Mouse (Mus musculus) forebrain, embryonic 14.5 days (tissue): ENCODE measurements around the gene Map4k5. TPM values are rescaled to one million over a fixed set of nuclear protein-coding genes. Genes with fewer than 3 reads are reported as not detected.

Experiments used
- ATAC-seq: fragments of 200-750 bp; cut with Nextera tagmentation; 2 replicates; pipeline ENCODE4 v1.8.0; 2017; ENCODE audit warnings: mild to moderate bottlenecking, moderate library complexity
- DNase-seq: peaks from one replicate; pipeline ENCODE4 v3.0.0-alpha.2; 2015; ENCODE audit warnings: low spot score
- H3K27ac ChIP-seq: fragments of 300-500 bp; sonication (generic); 2 replicates; pipeline ENCODE4 v1.5.1; 2014; ENCODE audit warnings: low read depth, mild to moderate bottlenecking, control low read depth, low read length, moderate library complexity
- H3K27me3 ChIP-seq: fragments of 300-500 bp; sonication (generic); replicated peaks from 2 replicates; pipeline ENCODE4 v1.6.1; 2014; ENCODE audit warnings: low read length, control low read depth, mixed read lengths; ENCODE audit not compliant: control insufficient read depth, insufficient read depth
- H3K36me3 ChIP-seq: fragments of 300-500 bp; sonication (generic); 2 replicates; pipeline ENCODE4 v1.6.1; 2014; ENCODE audit warnings: low read length, control low read depth; ENCODE audit not compliant: control insufficient read depth, insufficient read depth
- H3K4me1 ChIP-seq: fragments of 300-500 bp; sonication (generic); 2 replicates; pipeline ENCODE4 v1.6.1; 2014; ENCODE audit warnings: antibody characterized with exemption, low read length, control low read depth; ENCODE audit not compliant: control insufficient read depth, insufficient read depth
- H3K4me2 ChIP-seq: fragments of 300-500 bp; sonication (generic); 2 replicates; pipeline ENCODE4 v1.6.1; 2014; ENCODE audit warnings: mild to moderate bottlenecking, control low read depth, low read length
- H3K4me3 ChIP-seq: fragments of 300-500 bp; sonication (generic); 2 replicates; pipeline ENCODE4 v1.5.1; 2014; ENCODE audit warnings: low read depth, low read length, control low read depth
- H3K9ac ChIP-seq: fragments of 300-500 bp; sonication (generic); 2 replicates; pipeline ENCODE4 v1.6.1; 2014; ENCODE audit warnings: mild to moderate bottlenecking, low read length, control low read depth, moderate library complexity
- H3K9me3 ChIP-seq: fragments of 300-500 bp; sonication (generic); replicated peaks from 2 replicates; pipeline ENCODE4 v1.6.1; 2016; ENCODE audit warnings: low read length, control low read depth, mixed read lengths; ENCODE audit not compliant: control insufficient read depth
- WGBS: fragments of 180-500 bp; shearing (Covaris S2); extraction: QIAGEN DNeasy Blood & Tissue Kit; methylation state at CpG from one replicate; pipeline ENCODE4 v1.1.7; 2014; 5-methylcytosine and 5-hydroxymethylcytosine counted together
- polyA plus RNA-seq: library from polyadenylated mRNA; unstranded; fragments of >200 nt; fragmentation: Nextera tagmentation; extraction: Ambion mirVana; gene quantifications from 2 replicates; pipeline ENCODE4 v1.2.1, GENCODE M21; 2014

Gene Map4k5
- polyA plus RNA-seq, 1 experiment from 2014 or later, result 30.5 TPM

GRCm38 (mm10) chr12:69843531-69844445, 49.2 kb downstream of the Map4k5 start:
- Histone ChIP-seq H3K4me2 (no peak overlapping the region), H3K9ac (no peak overlapping the region)

DNA sequence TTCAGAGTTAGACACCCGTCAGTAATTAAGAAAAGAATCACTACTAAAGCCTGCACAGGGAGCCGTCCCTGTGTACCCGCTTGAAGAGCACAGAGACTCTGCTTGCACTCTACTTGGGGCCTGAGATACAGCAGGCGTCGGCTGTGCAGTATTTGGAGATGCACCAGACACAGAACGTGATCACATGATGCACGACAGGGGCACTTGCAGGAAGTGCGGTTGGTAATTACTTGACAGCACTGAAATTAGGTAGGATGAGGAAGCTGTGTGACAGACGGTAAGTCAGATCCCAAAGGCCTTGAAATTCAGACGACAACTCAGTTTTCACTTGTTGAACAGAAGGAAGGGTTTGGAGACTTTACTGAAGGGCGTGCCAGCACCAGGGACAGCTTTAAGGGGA, 54.6 kb downstream of the Map4k5 start:
- 83% methylated on average over 11 of the region's 11 CpGs for WGBS
- no peak overlapping the region for H3K4me2 ChIP-seq
- no peak overlapping the region for H3K4me3 ChIP-seq
- H3K9me3 ChIP-seq, result no peaks in the 10 kb centered on the region
- H3K36me3 ChIP-seq, result peaks cover 52% of the 10 kb centered on the region
- H3K27ac ChIP-seq, result no peak overlapping the region
- no peaks in the 10 kb centered on the region for H3K4me1 ChIP-seq
- no peak for ATAC-seq
- no peak overlapping the region for H3K9ac ChIP-seq
- no peaks in the 10 kb centered on the region for H3K27me3 ChIP-seq
- DNase-seq, result no peak

More at GRCm38 (mm10) chr12:69843531-69844445, 49.2 kb downstream of the Map4k5 start:
- no peaks in the 10 kb centered on the region for H3K9me3 ChIP-seq
- H3K4me1 ChIP-seq, result no peaks in the 10 kb centered on the region
- peaks cover 56% of the 10 kb centered on the region for H3K36me3 ChIP-seq
- no peaks in the 10 kb centered on the region for H3K27me3 ChIP-seq
- ATAC-seq (peak; percentile 82), DNase-seq (peak; percentile 85)
- 68% methylated on average over 19 of the region's 19 CpGs for WGBS
- 0 out of 2 replicates have a peak overlapping the region, but pooled peaks have one; percentile 9 for H3K27ac ChIP-seq
- no peak overlapping the region for H3K4me3 ChIP-seq

DNA sequence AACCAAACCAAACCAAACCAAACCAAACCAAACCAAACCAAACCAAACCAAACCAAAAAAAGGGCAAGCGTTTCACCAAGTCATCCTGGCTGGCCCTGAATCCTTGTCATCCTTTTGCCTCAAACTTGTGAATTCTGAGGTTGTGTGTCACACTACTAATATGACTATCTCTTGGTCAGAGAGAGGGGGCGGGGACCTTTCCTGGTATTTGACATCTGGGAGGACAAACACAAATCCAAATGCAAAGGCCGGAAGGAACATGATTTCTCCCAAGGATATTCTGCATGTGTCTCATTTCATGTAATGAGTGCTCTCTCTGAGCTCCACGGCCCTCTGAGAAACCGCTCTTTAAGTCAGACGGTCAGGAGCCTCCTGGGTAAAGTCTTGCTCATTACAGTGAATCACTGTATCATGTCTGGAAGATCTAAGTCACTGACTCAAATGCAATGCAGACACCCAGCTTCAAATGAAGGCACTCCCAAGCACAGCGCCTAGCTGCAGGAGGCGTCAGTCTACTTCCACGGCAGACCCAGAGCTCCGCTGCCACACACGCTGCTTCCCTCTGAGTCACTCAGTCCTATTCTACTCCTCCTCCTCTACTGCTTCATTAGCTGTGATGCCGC, 58.9 kb downstream of the Map4k5 start:
- H3K27me3 ChIP-seq, result no peaks in the 10 kb centered on the region
- H3K4me1 ChIP-seq, result no peaks in the 10 kb centered on the region
- H3K9me3 ChIP-seq, result no peaks in the 10 kb centered on the region
- H3K4me3 ChIP-seq, result no peak overlapping the region
- ATAC-seq, result no peak
- H3K4me2 ChIP-seq, result no peak overlapping the region
- no peak overlapping the region for H3K9ac ChIP-seq
- H3K36me3 ChIP-seq, result peaks cover 38% of the 10 kb centered on the region
- no peak for DNase-seq
- WGBS, result 87% methylated on average over 12 of the region's 12 CpGs
- H3K27ac ChIP-seq, result no peak overlapping the region

- no peaks in the 10 kb centered on the region for H3K9me3 ChIP-seq
- H3K27ac ChIP-seq, result no peak overlapping the region
- H3K27me3 ChIP-seq, result no peaks in the 10 kb centered on the region
- WGBS, result 95% methylated on average over 9 of the region's 9 CpGs
- H3K4me1 ChIP-seq, result no peaks in the 10 kb centered on the region
- H3K9ac ChIP-seq, result no peak overlapping the region
- ATAC-seq (no peak), DNase-seq (no peak)
- no peak overlapping the region for H3K4me3 ChIP-seq
- no peak overlapping the region for H3K4me2 ChIP-seq
- peaks cover 44% of the 10 kb centered on the region for H3K36me3 ChIP-seq
Observed at GRCm38 (mm10) chr12:69831239-69831910, 61.6 kb downstream of the Map4k5 start.

DNA sequence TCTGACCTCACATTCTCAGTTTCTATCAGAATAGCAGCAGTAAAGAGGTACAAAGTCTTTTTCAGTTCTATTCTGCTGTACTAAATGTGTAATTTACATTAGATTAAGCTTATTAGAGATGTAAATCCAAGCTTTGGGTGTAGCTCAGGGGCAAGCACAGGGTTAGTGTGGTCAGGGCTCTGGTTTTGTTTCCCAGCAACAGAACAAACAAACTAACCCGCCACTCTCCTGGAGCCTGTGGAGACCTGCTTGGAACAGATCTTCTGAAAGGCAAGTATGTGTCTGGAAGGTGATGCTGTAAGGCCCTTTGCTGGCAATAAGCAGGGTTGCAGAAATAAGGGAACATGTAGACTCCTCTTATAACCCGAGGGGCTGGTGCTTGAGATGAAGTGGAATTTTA, 64.8 kb downstream of the Map4k5 start:
- Histone ChIP-seq H3K9ac (no peak overlapping the region), H3K4me3 (no peak overlapping the region), H3K27me3 (no peaks in the 10 kb centered on the region), H3K4me2 (no peak overlapping the region), H3K27ac (no peak overlapping the region), H3K9me3 (no peaks in the 10 kb centered on the region), H3K4me1 (no peaks in the 10 kb centered on the region), H3K36me3 (peaks cover 47% of the 10 kb centered on the region)
- 62% methylated on average over 2 of the region's 2 CpGs for WGBS
- DNase-seq (no peak), ATAC-seq (no peak)

DNA sequence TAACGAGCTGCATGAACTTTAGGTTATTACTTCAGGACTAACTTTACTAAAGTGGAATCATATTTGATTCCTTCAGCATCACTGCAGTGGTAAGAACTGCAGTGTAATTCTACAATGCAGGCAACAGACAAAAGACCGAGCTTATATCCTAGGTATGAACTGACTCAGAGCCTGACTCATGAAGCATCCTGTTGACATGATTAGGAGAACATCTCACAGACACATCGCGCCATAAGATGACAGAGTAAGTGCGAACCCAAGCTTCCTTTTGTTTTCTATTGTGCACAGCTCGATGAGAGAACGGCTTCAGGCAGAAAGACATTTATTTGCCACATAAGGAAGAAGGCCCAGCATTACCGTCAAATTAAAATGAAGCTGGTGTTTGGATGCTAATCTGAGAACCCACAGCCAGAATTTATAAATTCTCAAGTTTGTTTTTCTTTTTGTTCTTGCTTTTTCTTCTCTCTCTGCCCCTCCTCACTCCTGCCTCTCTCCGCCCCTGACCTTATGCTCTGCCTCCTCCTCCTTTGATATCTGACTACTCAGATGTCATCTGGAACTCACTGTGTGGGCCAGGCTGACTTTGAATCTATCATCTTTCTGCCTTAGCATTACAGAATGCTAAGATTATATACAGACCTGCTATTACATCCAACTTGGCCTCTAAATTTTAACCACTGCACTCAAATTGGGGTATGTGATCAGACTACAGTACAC, 68.0 kb downstream of the Map4k5 start:
- ATAC-seq (no peak), DNase-seq (no peak)
- peaks cover 64% of the 10 kb centered on the region for H3K36me3 ChIP-seq
- H3K9me3 ChIP-seq, result no peaks in the 10 kb centered on the region
- H3K4me2 ChIP-seq, result no peak overlapping the region
- no peak overlapping the region for H3K27ac ChIP-seq
- no peak overlapping the region for H3K4me3 ChIP-seq
- WGBS, result 88% methylated on average over 9 of the region's 9 CpGs
- no peaks in the 10 kb centered on the region for H3K27me3 ChIP-seq
- H3K9ac ChIP-seq, result no peak overlapping the region
- H3K4me1 ChIP-seq, result no peaks in the 10 kb centered on the region

DNA sequence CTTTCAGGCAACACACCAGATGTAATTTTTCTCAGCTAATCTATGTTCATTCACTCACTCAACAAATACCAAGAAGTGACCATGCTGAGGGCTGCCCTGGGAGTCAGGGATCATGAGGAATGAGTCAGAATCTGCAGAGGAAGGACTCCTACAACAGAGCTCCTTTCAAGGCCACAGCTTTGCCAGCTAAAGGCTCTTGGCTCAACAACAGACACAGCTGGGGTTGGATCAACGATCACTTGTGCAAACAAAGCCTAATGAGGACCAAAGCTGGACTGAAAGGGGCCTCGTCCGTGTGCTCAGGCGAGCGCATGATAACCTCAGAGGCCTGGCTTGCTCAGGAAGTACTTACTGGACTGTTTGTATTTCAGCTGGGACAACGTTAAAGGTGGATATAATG, 78.7 kb downstream of the Map4k5 start:
- Histone ChIP-seq H3K36me3 (peaks cover 66% of the 10 kb centered on the region), H3K4me2 (no peak overlapping the region), H3K9ac (no peak overlapping the region), H3K4me3 (no peak overlapping the region), H3K27me3 (no peaks in the 10 kb centered on the region), H3K27ac (no peak overlapping the region), H3K4me1 (peaks cover 8% of the 10 kb centered on the region; the same call in 1 of the 2 replicates), H3K9me3 (no peaks in the 10 kb centered on the region)
- peak; percentile 48 for DNase-seq
- ATAC-seq, result 0 out of 2 replicates have a peak, but pooled peaks have one; percentile 46
- WGBS, result 9% methylated on average over 6 of the region's 6 CpGs

DNA sequence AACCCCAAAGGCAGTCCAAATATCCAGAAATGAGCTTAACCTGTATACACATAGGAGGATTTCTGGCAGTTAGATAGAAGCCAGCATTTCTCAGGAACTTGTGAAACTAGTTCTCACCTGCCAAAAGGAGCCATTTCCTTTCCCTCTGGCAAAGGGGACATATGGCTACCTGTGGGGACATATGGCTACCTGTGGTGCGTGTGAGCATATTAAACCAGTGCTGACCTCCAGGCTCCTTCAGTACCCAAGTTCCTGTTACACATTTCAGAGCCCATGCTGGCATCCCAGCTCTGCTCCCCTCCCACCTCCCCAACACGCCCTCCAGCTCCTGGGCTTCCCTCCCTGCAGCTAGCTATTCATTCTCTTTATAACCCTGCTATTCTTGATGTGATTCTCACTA, 79.4 kb downstream of the Map4k5 start:
- H3K4me2 ChIP-seq, result no peak overlapping the region
- no peak overlapping the region for H3K27ac ChIP-seq
- ATAC-seq (no peak), DNase-seq (no peak)
- no peaks in the 10 kb centered on the region for H3K27me3 ChIP-seq
- peaks cover 8% of the 10 kb centered on the region; the same call in 1 of the 2 replicates for H3K4me1 ChIP-seq
- H3K4me3 ChIP-seq, result no peak overlapping the region
- peaks cover 69% of the 10 kb centered on the region for H3K36me3 ChIP-seq
- H3K9me3 ChIP-seq, result no peaks in the 10 kb centered on the region
- WGBS, result 57% methylated on average over 2 of the region's 2 CpGs
- H3K9ac ChIP-seq, result no peak overlapping the region
